Mouse (Mus musculus) lung, adult 18-20 months (tissue): ENCODE measurements around the gene Stx8.

Source experiments
- DNase-seq, 2 experiments: peaks; one replicate each; pipeline ENCODE4 v3.0.0; 2022; ENCODE audit warnings: mixed read lengths in 2 of 2

Stx8 gene

GRCm38 (mm10) chr11:68146456-68146851 lies 180.5 kb downstream of the Stx8 start:
- no peak for DNase-seq

- no peak for DNase-seq
These were observed 184.9 kb downstream of the Stx8 start for GRCm38 (mm10) chr11:68150938-68151337.

- DNase-seq = no peak
These were observed 189.8 kb downstream of the Stx8 start for GRCm38 (mm10) chr11:68155821-68156220.

GRCm38 (mm10) chr11:68158166-68158565 lies 192.2 kb downstream of the Stx8 start:
- no peak for DNase-seq

GRCm38 (mm10) chr11:68159867-68160266 lies 193.9 kb downstream of the Stx8 start:
- DNase-seq = no peak

- no peak for DNase-seq
These were observed 198.4 kb downstream of the Stx8 start for GRCm38 (mm10) chr11:68164408-68164807.

GRCm38 (mm10) chr11:68168427-68168826 lies 202.4 kb downstream of the Stx8 start:
- DNase-seq = peak; percentile 8 to 44

- no peak for DNase-seq
These were observed 206.1 kb downstream of the Stx8 start for GRCm38 (mm10) chr11:68171973-68172647.

GRCm38 (mm10) chr11:68172648-68173045 lies 206.7 kb downstream of the Stx8 start:
- DNase-seq = no peak

GRCm38 (mm10) chr11:68176550-68176949 lies 210.6 kb downstream of the Stx8 start:
- no peak for DNase-seq

- no peak for DNase-seq
These were observed 211.4 kb downstream of the Stx8 start for GRCm38 (mm10) chr11:68177415-68177814.

GRCm38 (mm10) chr11:68185647-68186046 lies 219.7 kb downstream of the Stx8 start:
- DNase-seq = no peak

GRCm38 (mm10) chr11:68187242-68187641 lies 221.2 kb downstream of the Stx8 start:
- DNase-seq = no peak

- DNase-seq = no peak
These were observed 222.8 kb downstream of the Stx8 start for GRCm38 (mm10) chr11:68188695-68189201.

GRCm38 (mm10) chr11:68190849-68191248 lies 224.9 kb downstream of the Stx8 start:
- DNase-seq = no peak

GRCm38 (mm10) chr11:68195168-68195567 lies 229.2 kb downstream of the Stx8 start:
- DNase-seq = no peak

- DNase-seq = no peak
These were observed 229.7 kb downstream of the Stx8 start for GRCm38 (mm10) chr11:68195693-68196176.

GRCm38 (mm10) chr11:68196566-68196965 lies 230.6 kb downstream of the Stx8 start:
- no peak for DNase-seq

GRCm38 (mm10) chr11:68197471-68197870 lies 231.5 kb downstream of the Stx8 start:
- no peak for DNase-seq

GRCm38 (mm10) chr11:68198696-68199095 lies 232.7 kb downstream of the Stx8 start:
- DNase-seq = no peak

GRCm38 (mm10) chr11:68199103-68199502 lies 233.1 kb downstream of the Stx8 start:
- no peak for DNase-seq

GRCm38 (mm10) chr11:68199801-68200423 lies 233.9 kb downstream of the Stx8 start:
- peak; percentile 22 to 45 for DNase-seq

GRCm38 (mm10) chr11:68200500-68200899 lies 234.5 kb downstream of the Stx8 start:
- DNase-seq = no peak

GRCm38 (mm10) chr11:68201063-68201462 lies 235.1 kb downstream of the Stx8 start:
- DNase-seq = no peak
